Mouse (Mus musculus) lung, postnatal 0 days (tissue): ENCODE data around the gene Trim62.

ENCODE experiments used
- CTCF ChIP-seq: IDR thresholded peaks from 2 replicates; pipeline ENCODE4 v1.5.1; 2016; ENCODE audit warnings: antibody characterized with exemption, mild to moderate bottlenecking
- EP300 ChIP-seq: IDR thresholded peaks from 2 replicates; pipeline ENCODE4 v1.6.1; 2016; ENCODE audit warnings: antibody characterized with exemption, mild to moderate bottlenecking, control low read depth

DNA sequence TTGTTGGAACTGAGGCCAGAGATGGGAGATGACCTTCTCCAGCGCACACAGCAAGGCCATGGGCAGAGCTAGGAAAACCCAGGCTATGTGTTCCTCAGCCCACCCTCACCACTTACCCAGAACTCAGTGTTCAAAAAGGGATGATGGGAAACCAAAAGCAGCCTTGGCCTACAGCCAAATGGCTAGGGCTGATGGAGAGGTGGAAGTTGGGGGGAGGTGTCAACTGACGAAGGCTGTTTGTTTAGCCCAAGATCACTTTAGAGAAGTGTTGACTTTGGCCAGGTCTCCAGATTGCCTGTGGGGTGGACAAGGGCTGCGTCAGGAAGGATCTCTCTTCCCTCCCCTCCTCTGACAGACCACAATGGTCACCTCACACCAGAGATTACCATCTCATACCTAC lies 34.8 kb downstream of the Trim62 start:
- TF ChIP-seq CTCF, result no peak
- peak; percentile 76 for TF ChIP-seq EP300
